Mouse (Mus musculus): ENCODE measurements around the gene Onecut1. TPM values are rescaled to one million over a fixed set of nuclear protein-coding genes. Genes with fewer than 3 reads are reported as not detected.

Onecut1 gene
- polyA plus RNA-seq, 2 experiments from 2014 or later = not detected

- ATAC-seq = no peak
Measured at GRCm38 (mm10) chr9:74912619-74913376, 51.1 kb downstream of the Onecut1 start.

GRCm38 (mm10) chr9:74915611-74916010 lies 53.9 kb downstream of the Onecut1 start:
- ATAC-seq = no peak

GRCm38 (mm10) chr9:74920450-74920849 lies 58.7 kb downstream of the Onecut1 start:
- no peak for ATAC-seq

GRCm38 (mm10) chr9:74921422-74921821 lies 59.7 kb downstream of the Onecut1 start:
- no peak for ATAC-seq

GRCm38 (mm10) chr9:74922884-74923283 lies 61.2 kb downstream of the Onecut1 start:
- ATAC-seq = no peak

GRCm38 (mm10) chr9:74923291-74923977 lies 61.7 kb downstream of the Onecut1 start:
- no peak for ATAC-seq

GRCm38 (mm10) chr9:74925220-74925769 lies 63.6 kb downstream of the Onecut1 start:
- no peak for ATAC-seq

- ATAC-seq = no peak
Measured at GRCm38 (mm10) chr9:74929981-74930423, 68.3 kb downstream of the Onecut1 start.

- no peak for ATAC-seq
Measured at GRCm38 (mm10) chr9:74930653-74931052, 68.9 kb downstream of the Onecut1 start.

- no peak for ATAC-seq
Measured at GRCm38 (mm10) chr9:74935289-74935688, 73.6 kb downstream of the Onecut1 start.

- ATAC-seq = no peak
Measured at GRCm38 (mm10) chr9:74937761-74938160, 76.0 kb downstream of the Onecut1 start.

GRCm38 (mm10) chr9:74938670-74939534 lies 77.2 kb downstream of the Onecut1 start:
- ATAC-seq = no peak

Other genes with a start within 250 kb of the Onecut1 start
- gene Fam214a, start 91.0 kb downstream of the Onecut1 start, polyA plus RNA-seq (2017; shearing (Covaris generic)) = 10 to 100 TPM; 26.7 to 27.3 TPM
- gene Arpp19, start 175.7 kb downstream of the Onecut1 start, polyA plus RNA-seq (2017; shearing (Covaris generic)) = 100 to 1,000 TPM; 326 to 420 TPM
- gene Myo5a, start 209.1 kb downstream of the Onecut1 start, polyA plus RNA-seq (2017; shearing (Covaris generic)) = 10 to 100 TPM in 1 of 2 experiments, 1 to 10 TPM in 1; 5.7 to 10.6 TPM

Measured in activated CD4-positive, CD25-positive, alpha-beta regulatory T cell, adult 4 months (primary cell).